Mouse (Mus musculus) heart, adult 11 months (tissue): ENCODE measurements around the gene Hmgb1.
A peak's percentile ranks its signal among the peaks of the same experiment; 100 is the strongest.
"Not testable (repeated sequence)": the region's sequence is repeated elsewhere in the genome, so short reads cannot be mapped to it uniquely, and the experiment has no call there.

Experiments
- DNase-seq: peaks from one replicate; pipeline ENCODE4 v3.0.0; 2022

Hmgb1 gene

GRCm38 (mm10) chr5:149143766-149144375 lies 40.4 kb downstream of the Hmgb1 start:
- DNase-seq: peak; percentile 93

DNA sequence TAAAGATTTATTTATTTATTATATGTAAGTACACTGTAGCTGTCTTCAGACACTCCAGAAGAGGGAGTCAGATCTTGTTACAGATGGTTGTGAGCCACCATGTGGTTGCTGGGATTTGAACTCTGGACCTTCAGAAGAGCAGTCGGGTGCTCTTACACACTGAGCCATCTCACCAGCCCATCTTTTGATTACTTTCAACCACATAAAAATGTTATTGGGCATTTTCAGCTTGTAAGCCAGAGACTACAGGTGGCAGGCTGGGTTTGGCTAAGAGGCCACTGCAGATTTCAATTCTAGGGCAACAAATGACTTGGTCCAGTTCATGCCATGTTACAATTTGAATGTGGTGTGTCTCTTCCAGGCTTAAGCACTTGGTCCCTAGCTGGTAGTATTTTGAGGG lies 43.1 kb downstream of the Hmgb1 start:
- DNase-seq: not testable (repeated sequence)

DNA sequence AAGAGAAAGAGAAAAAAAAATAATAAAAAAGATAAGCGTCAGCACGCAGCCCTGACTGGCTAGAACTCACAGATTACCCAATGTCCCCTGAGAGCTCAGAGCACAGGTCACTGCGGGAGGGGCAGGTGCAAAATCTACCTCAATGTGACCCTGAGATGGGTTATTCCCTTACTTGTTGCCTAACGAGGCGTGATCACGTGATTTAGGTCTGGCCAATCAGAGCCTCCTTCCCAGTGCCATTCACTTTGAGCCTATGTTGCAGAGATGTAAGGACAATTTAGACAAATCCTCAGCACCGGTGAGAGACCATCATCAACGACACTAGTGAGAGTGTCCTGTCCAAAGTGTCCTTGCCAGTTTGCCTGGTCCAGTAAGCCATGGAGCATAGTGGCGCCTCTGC lies 44.0 kb downstream of the Hmgb1 start:
- DNase-seq: no peak

DNA sequence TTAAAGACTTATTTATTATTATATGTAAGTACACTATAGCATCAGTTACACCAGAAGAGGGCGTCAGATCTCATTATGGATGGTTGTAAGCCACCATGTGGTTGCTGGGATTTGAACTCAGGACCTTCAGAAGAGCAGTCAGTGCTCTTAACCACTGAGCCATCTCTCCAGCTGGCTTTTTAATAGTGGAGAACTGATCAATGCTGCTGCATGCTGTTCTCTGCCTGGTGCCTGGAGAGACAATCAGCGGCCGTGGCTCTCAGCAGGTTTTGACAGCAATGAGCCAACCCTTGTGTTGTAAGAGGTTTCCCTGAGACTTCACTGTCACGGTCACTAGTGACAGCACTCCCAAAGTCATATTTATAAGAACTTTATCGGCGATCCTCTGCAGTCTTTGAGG lies 46.2 kb downstream of the Hmgb1 start:
- not testable (repeated sequence) for DNase-seq

DNA sequence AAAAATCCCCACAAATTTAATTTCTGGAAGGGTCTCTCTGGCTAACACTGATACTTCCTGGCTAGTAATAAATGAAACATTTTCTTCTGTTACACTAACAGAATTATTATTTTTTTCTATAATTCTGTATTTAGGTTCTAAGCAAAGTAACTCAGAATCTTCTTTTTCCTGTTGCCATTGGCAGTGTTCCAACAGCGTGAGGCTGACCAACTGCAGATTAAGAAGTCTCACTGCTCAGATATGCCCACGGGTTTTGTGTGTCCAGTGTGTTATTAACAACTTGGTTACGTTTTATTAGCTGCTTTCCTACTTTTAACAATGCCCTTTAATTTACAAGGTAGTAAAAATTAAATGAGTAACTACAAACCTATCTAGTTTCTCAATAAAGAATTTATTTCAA lies 46.8 kb downstream of the Hmgb1 start:
- DNase-seq: no peak

- peak; percentile 93 for DNase-seq
Observed at GRCm38 (mm10) chr5:149136933-149137365, 47.3 kb downstream of the Hmgb1 start.

GRCm38 (mm10) chr5:149135455-149136354 lies 48.6 kb downstream of the Hmgb1 start:
- no peak for DNase-seq

- DNase-seq: no peak
Observed at GRCm38 (mm10) chr5:149134751-149135454, 49.4 kb downstream of the Hmgb1 start.

DNA sequence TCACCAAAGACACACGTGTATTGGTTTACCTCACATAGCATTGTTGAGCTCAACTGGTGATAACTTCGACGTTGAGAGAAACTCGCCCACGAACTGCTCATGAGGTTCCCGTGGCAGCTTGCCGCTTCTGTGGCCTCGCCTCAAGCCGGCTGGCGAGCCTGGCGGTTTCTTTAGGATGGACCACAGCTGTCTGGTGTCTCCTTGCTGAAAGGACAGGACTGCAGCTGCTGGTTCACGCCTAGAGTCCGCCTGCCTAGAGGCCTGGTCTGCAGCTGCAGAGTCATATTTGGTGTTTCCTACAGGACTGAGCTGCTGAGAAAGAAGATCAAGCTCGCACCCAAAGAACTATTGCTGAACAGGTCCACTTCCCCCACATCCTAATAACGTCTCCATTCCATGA lies 55.8 kb downstream of the Hmgb1 start:
- peak; percentile 95 for DNase-seq

DNA sequence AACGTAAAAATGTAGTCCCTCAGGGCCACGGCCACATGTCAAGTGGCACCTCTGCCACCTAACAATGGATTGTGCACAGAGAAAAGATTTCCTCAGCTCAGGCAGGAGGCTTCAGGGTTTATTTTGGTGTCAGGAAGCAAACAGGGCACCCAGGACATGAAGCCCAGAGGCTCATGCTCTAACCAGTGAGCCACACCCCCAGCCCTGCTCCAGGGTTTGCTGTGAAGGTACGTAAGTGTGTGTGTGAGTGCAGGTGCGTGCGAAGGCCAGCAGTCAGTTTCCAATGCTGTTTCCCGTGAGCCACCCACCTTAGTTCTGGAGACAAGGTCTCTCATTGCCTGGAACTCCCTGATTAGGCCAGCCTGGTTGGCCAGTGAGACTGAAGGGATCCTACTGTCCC lies 60.5 kb downstream of the Hmgb1 start:
- DNase-seq: no peak

DNA sequence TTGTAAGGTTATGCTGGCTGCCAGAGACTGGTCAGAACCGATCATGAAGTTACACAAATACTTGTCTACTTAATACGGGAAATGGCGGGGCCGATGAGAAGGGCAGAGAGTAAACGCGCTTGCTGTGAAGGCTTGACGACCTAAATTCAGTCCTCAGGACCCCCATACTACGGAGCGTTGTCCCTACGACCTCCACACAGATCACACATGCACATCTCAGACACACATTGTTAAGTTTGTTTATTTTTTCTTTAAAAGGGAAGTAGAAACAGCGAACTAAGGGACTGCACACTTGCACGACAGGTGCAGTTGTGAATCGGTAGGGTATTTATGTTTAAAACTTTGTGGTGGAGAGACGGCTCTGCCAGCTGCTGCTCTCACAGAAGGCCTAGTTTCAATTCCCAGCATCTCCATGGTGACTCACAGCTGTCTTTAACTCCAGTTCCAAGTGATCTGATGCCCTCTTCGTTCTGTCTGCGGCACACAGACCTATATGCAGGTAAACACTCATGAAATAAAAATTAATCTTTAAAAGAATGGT lies 64.9 kb downstream of the Hmgb1 start:
- peak; percentile 36 for DNase-seq

DNA sequence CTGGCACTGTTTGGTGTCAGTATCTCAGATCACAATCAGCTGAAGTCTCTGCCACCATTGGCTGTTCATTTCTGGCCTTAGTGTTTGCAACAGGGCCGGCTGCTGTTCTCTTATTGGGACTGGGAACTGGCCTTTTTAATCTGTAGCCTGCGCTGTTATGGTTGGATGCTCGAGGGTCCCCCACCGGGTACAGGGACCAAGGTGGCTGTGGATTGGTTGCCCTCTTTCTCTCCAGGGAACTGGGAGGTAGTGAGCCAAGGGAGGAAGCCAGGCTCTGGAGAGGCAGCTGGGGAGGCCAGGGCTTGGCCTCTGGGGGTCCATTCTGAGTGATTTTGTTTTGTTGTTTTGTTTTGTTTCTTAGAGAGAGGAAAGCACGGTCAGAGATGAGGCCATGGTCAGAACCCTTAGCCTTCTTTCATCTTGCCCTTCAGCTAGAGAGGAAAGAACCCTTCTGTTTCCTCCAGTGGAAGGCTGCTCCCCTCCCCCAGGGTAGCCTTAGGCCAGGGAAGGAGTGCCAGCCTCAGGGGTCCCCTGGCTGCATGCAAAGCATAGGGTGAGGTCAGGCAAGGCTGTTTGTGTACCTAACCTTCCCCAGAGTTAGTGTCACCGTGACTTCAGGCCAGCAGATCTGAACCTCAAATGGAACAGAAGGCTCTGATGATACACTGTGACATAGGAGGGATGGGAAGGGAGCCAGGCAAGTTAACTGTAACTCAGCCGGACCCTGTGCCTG lies 66.3 kb downstream of the Hmgb1 start:
- DNase-seq: peak; percentile 69

- DNase-seq: no peak
Observed at GRCm38 (mm10) chr5:149114587-149114986, 69.7 kb downstream of the Hmgb1 start.

- DNase-seq: no peak
Observed at GRCm38 (mm10) chr5:149114034-149114433, 70.3 kb downstream of the Hmgb1 start.

- no peak for DNase-seq
Observed at GRCm38 (mm10) chr5:149113439-149113838, 70.8 kb downstream of the Hmgb1 start.

GRCm38 (mm10) chr5:149112559-149112958 lies 71.7 kb downstream of the Hmgb1 start:
- DNase-seq: no peak

DNA sequence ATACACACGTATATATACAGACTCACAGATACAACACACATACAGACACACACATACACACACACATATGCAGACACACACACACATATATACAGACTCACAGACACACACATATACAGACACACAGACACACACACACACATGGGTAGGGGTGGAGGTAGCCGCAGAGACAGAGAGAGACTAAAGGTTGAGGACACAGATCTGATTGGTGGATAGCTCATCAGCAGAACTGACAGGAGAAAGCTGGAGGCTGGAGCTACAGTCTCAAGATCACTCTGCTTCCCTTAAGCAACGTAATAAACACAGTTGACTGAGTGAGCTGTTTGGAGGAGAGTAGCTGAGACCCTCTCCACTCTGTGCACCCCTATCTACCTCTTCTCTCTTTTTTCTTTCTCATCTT lies 75.1 kb downstream of the Hmgb1 start:
- DNase-seq: peak; percentile 48

GRCm38 (mm10) chr5:149108178-149108577 lies 76.1 kb downstream of the Hmgb1 start:
- peak; percentile 30 for DNase-seq

DNA sequence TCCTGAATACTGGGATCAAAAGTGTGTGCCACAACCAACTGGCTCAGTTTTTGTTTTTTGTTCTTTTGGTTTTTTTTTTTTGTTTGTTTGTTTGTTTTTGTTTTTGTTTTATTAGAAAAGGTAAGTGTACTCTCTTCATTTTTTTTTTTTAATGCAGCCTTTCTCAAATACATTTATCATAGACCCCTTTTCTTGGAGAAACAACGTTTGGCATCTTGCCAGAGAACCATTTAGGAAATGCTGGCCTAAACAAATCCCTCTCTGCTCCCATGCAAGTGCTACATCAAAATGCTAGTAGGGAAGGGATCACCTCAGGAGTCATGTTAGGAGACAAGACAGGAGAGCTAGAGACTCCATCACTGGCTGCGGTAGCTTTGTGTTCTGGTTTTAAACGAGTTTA lies 76.7 kb downstream of the Hmgb1 start:
- peak; percentile 12 for DNase-seq

DNA sequence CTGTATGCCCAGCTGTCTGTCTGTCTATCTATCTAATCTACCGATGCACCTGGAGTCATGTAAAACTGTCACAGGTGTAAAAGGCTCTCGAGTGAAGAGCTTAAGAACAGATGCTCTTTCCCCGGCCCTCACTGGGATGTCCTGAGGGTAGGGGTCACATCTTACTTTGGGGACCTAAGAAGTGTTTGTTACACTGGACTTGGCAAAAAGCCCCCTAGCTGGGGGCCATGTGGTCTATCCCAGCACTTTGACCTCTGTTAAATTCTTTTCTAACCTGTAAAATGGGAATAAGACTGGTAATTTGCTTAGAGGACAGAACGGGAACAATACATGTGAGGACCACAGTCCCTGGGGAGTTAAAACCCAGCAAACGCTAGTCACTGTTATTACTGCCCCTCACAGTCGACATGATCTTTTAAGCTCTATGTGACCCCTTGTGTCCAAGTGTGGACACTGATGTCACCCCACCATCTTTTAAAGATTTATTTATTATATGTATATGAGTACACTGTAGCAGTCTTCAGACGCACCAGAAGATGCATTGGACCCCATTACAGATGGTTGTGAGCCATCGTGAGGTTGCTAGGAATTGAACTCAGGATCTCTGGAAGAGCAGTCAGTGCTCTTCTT lies 80.1 kb downstream of the Hmgb1 start:
- peak; percentile 64 for DNase-seq

- peak; percentile 61 for DNase-seq
Observed at GRCm38 (mm10) chr5:149101869-149102268, 82.4 kb downstream of the Hmgb1 start.

- peak; percentile 44 for DNase-seq
Observed at GRCm38 (mm10) chr5:149100091-149100490, 84.2 kb downstream of the Hmgb1 start.
